In genomic region chr1:193151134-193151533, GRCm38 (mm10) we compare ENCODE assay signal across 17 mouse cellular contexts. TPM values are rescaled to one million over a fixed set of nuclear protein-coding genes. Genes with fewer than 3 reads are reported as not detected.
DNase-seq lines count a peak whose midpoint lies in the region; ATAC-seq lines count a peak whose summit lies in the region.
"Had no signal": no experiment of that assay in that cellular context is flagged by ENCODE, and none has a peak within 500 bp of the region (broad histone marks: within the 10 kb centered on the region; RNA-seq: fewer than 3 reads in every experiment).

No protein-coding gene starts in this region.

- ATAC-seq in heart, embryonic 11.5 days (replicated peaks; ENCODE audit: insufficient number of reproducible peaks, low FRiP score, low TSS enrichment): no peak
- ATAC-seq: liver, embryonic 12.5 days had no signal

- H3K27ac ChIP-seq in heart, embryonic 11.5 days (ENCODE audit: low read depth, low read length): no peak overlapping the region; the same call in 1 of the 2 replicates
- no peak overlapping the region for H3K27ac ChIP-seq in heart, embryonic 10.5 days
- H3K27ac ChIP-seq: liver, embryonic 12.5 days; midbrain, embryonic 12.5 days; neural tube, embryonic 12.5 days; stomach, embryonic 15.5 days had no signal

- peaks cover 24% of the 10 kb centered on the region for H3K4me1 ChIP-seq in heart, embryonic 11.5 days (ENCODE audit: control insufficient read depth, insufficient read depth, low read length)
- peaks cover 22% of the 10 kb centered on the region for H3K4me1 ChIP-seq in heart, embryonic 10.5 days

- no peaks in the 10 kb centered on the region for H3K9me3 ChIP-seq in heart, embryonic 11.5 days (replicated peaks; ENCODE audit: control insufficient read depth, low read length)
- no peaks in the 10 kb centered on the region for H3K9me3 ChIP-seq in heart, embryonic 10.5 days
- H3K9me3 ChIP-seq: liver, embryonic 12.5 days; midbrain, embryonic 12.5 days; neural tube, embryonic 12.5 days; stomach, embryonic 15.5 days had no signal

- no peaks in the 10 kb centered on the region for H3K36me3 ChIP-seq in heart, embryonic 11.5 days (ENCODE audit: control insufficient read depth, insufficient read depth, low read length)
- no peaks in the 10 kb centered on the region for H3K36me3 ChIP-seq in heart, embryonic 10.5 days
- H3K36me3 ChIP-seq: liver, embryonic 12.5 days; midbrain, embryonic 12.5 days; neural tube, embryonic 12.5 days; stomach, embryonic 15.5 days had no signal

- H3K9ac ChIP-seq in heart, embryonic 11.5 days (ENCODE audit: low read depth, low read length): peak overlapping the region; percentile 0; the same call in 1 of the 2 replicates
- H3K9ac ChIP-seq: liver, embryonic 12.5 days; midbrain, embryonic 12.5 days; neural tube, embryonic 12.5 days; stomach, embryonic 15.5 days had no signal

- no peak overlapping the region for H3K4me2 ChIP-seq in heart, embryonic 11.5 days
- H3K4me2 ChIP-seq: liver, embryonic 12.5 days; midbrain, embryonic 12.5 days; neural tube, embryonic 12.5 days; stomach, embryonic 15.5 days had no signal

- peaks cover 27% of the 10 kb centered on the region for H3K27me3 ChIP-seq in heart, embryonic 11.5 days (ENCODE audit: control insufficient read depth, insufficient read depth, low read length)
- peaks cover 58% of the 10 kb centered on the region for H3K27me3 ChIP-seq in heart, embryonic 10.5 days (ENCODE audit: insufficient read depth, poor library complexity, severe bottlenecking)

- 30% methylated on average over 7 of the region's 7 CpGs for WGBS in heart, embryonic 11.5 days (ENCODE audit: insufficient replicate concordance)
- WGBS in heart, embryonic 10.5 days: 24% methylated on average over 7 of the region's 7 CpGs

- DNase-seq in heart, embryonic 10.5 days (ENCODE audit: low spot score): no peak
- peak; percentile 31 for DNase-seq in layer of hippocampus, adult 9-11 months
- DNase-seq in layer of hippocampus, adult 9-10 months (ENCODE audit: low spot score): no peak
- peak; percentile 41 for DNase-seq in retina, postnatal 1 day
- no peak for DNase-seq in retina, embryonic 14.5 days (ENCODE audit: low spot score)
- DNase-seq in thymus, adult 18-20 months: no peak
- DNase-seq: cerebellum, adult 8-10 months; embryo, embryonic 11 days; kidney, adult 8-10 months; kidney, postnatal 4 days; lung, postnatal 14 days; thymus, postnatal 36 days had no signal

- no peak overlapping the region for H3K4me3 ChIP-seq in heart, embryonic 11.5 days (ENCODE audit: low read depth, low read length)
- H3K4me3 ChIP-seq in heart, embryonic 10.5 days: no peak overlapping the region
- H3K4me3 ChIP-seq: liver, embryonic 12.5 days; midbrain, embryonic 12.5 days; neural tube, embryonic 12.5 days; stomach, embryonic 15.5 days had no signal

RNA-seq across cellular contexts. Expression of gene Irf6, which starts 1.8 kb away (rescaled TPM):
- 3.2 and 3.6 TPM in 2 replicates for polyA plus RNA-seq in heart, embryonic 11.5 days (2014; fragmentation: Nextera tagmentation; extraction: Ambion mirVana)
- 3.1 and 4.7 TPM in 2 replicates for polyA plus RNA-seq in heart, embryonic 10.5 days (2016; fragmentation: Nextera tagmentation; extraction: Ambion mirVana)

RNA-seq across cellular contexts. Expression of gene A130010J15Rik, which starts 16.7 kb away (rescaled TPM):
- 11.9 and 14.2 TPM in 2 replicates for polyA plus RNA-seq in heart, embryonic 11.5 days (2014; fragmentation: Nextera tagmentation; extraction: Ambion mirVana)
- polyA plus RNA-seq in heart, embryonic 10.5 days (2016; fragmentation: Nextera tagmentation; extraction: Ambion mirVana): 15.3 and 16.5 TPM in 2 replicates

RNA-seq across cellular contexts. Expression of gene Diexf, which starts 21.1 kb away (rescaled TPM):
- polyA plus RNA-seq in heart, embryonic 11.5 days (2014; fragmentation: Nextera tagmentation; extraction: Ambion mirVana): 5.6 and 6.9 TPM in 2 replicates
- 5.2 and 8.7 TPM in 2 replicates for polyA plus RNA-seq in heart, embryonic 10.5 days (2016; fragmentation: Nextera tagmentation; extraction: Ambion mirVana)

RNA-seq across cellular contexts. Expression of gene Traf3ip3, which starts 50.4 kb away (rescaled TPM):
- 2.0 and 2.1 TPM in 2 replicates for polyA plus RNA-seq in heart, embryonic 11.5 days (2014; fragmentation: Nextera tagmentation; extraction: Ambion mirVana)
- 1.6 and 1.9 TPM in 2 replicates for polyA plus RNA-seq in heart, embryonic 10.5 days (2016; fragmentation: Nextera tagmentation; extraction: Ambion mirVana)

RNA-seq across cellular contexts. Expression of gene Lamb3, which starts 56.4 kb away (rescaled TPM):
- polyA plus RNA-seq in heart, embryonic 11.5 days (2014; fragmentation: Nextera tagmentation; extraction: Ambion mirVana): 0.64 and 1.2 TPM in 2 replicates
- 1.7 and 2.4 TPM in 2 replicates for polyA plus RNA-seq in heart, embryonic 10.5 days (2016; fragmentation: Nextera tagmentation; extraction: Ambion mirVana)

Comparison
In these comparisons a context has a peak if more than half of its experiments do, and no peak if none do; other contexts are left out.
1. DNase-seq: peak in layer of hippocampus, adult 9-11 months (single experiment) and retina, postnatal 1 day (single experiment); none in heart, embryonic 10.5 days (single experiment), layer of hippocampus, adult 9-10 months (single experiment), retina, embryonic 14.5 days (single experiment) and thymus, adult 18-20 months (0 of 2).